Mouse (Mus musculus): ENCODE results near the gene Rimbp2.
"Not testable (repeated sequence)": the region's sequence is repeated elsewhere in the genome, so short reads cannot be mapped to it uniquely, and the experiment has no call there.

Rimbp2 gene

GRCm38 (mm10) chr5:128739168-128739837 lies 214.0 kb downstream of the Rimbp2 start:
- no peak for DNase-seq

GRCm38 (mm10) chr5:128735921-128736320 lies 217.4 kb downstream of the Rimbp2 start:
- no peak for DNase-seq

- DNase-seq, result no peak
Measured at GRCm38 (mm10) chr5:128733955-128734354, 219.3 kb downstream of the Rimbp2 start.

GRCm38 (mm10) chr5:128732416-128733014 lies 220.8 kb downstream of the Rimbp2 start:
- DNase-seq, result no peak

- no peak for DNase-seq
Measured at GRCm38 (mm10) chr5:128730634-128731033, 222.7 kb downstream of the Rimbp2 start.

GRCm38 (mm10) chr5:128729341-128729740 lies 223.9 kb downstream of the Rimbp2 start:
- no peak for DNase-seq

- DNase-seq, result not testable (repeated sequence)
Measured at GRCm38 (mm10) chr5:128720461-128720860, 232.8 kb downstream of the Rimbp2 start.

- DNase-seq, result no peak
Measured at GRCm38 (mm10) chr5:128715171-128715570, 238.1 kb downstream of the Rimbp2 start.

- no peak for DNase-seq
Measured at GRCm38 (mm10) chr5:128711847-128712246, 241.4 kb downstream of the Rimbp2 start.

GRCm38 (mm10) chr5:128710596-128710995 lies 242.7 kb downstream of the Rimbp2 start:
- no peak for DNase-seq

- no peak for DNase-seq
Measured at GRCm38 (mm10) chr5:128708929-128709328, 244.4 kb downstream of the Rimbp2 start.
